Mouse (Mus musculus): ENCODE measurements around the gene Stat2. TPM values are rescaled to one million over a fixed set of nuclear protein-coding genes. Genes with fewer than 3 reads are reported as not detected.
A peak's percentile ranks its signal among the peaks of the same experiment; 100 is the strongest.

Gene Stat2
- polyA plus RNA-seq (2015; fragmentation: Nextera tagmentation; extraction: Ambion mirVana) = 11.3 and 11.8 TPM in 2 replicates

DNA sequence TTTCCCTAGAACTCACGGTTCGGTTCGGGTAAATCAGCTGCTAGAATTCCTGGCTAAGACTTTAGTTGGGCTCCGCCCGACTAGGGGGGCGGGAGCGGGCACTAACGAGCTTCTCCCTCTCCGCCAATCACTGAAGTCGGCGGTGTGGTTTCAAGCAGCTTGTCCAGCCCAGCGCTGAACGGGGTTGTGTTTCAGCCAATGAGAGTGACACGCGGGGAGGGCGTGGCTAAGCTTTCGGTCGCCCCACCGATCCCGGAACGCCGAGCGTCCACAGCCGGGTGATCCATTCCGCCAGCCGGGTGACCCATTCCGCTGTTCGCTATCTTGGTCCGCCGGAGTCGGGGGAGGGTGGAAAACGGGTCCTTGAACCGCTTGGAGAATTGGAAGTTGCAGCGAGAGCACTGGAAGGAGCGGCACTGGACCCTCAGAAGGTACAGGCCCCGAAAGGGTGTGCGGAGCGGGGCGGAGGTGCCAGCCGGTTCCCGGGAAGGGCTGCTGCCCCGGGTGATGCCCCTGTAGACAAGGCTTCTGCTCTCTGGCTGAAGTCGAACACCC, at the start of gene Stat2:
TSS of gene Stat2 (plus strand) at position 273 of the 555 bp plus-strand sequence.
- Histone ChIP-seq H3K9ac (ENCODE audit: low read length) (peak within 1 kb of the TSS; percentile 88), H3K4me3 (ENCODE audit: low read length) (peak within 1 kb of the TSS; percentile 91), H3K4me2 (ENCODE audit: low read depth, low read length) (peak within 1 kb of the TSS; percentile 80), H3K27ac (ENCODE audit: low read length) (peak within 1 kb of the TSS; percentile 81), H3K4me1 (ENCODE audit: control insufficient read depth, insufficient read depth, low read length) (peaks cover 14% of the 10 kb centered on the region), H3K9me3 (replicated peaks; ENCODE audit: control insufficient read depth, low read length) (no peaks in the 10 kb centered on the region), H3K36me3 (ENCODE audit: control insufficient read depth, insufficient read depth) (no peaks in the 10 kb centered on the region), H3K27me3 (ENCODE audit: control insufficient read depth, insufficient read depth, low read length) (no peaks in the 10 kb centered on the region)
- peak; percentile 99 for ATAC-seq (replicated peaks; ENCODE audit: extremely low read depth, insufficient read depth, low FRiP score)
- WGBS = under 1% methylated on average over 43 of the region's 43 CpGs

DNA sequence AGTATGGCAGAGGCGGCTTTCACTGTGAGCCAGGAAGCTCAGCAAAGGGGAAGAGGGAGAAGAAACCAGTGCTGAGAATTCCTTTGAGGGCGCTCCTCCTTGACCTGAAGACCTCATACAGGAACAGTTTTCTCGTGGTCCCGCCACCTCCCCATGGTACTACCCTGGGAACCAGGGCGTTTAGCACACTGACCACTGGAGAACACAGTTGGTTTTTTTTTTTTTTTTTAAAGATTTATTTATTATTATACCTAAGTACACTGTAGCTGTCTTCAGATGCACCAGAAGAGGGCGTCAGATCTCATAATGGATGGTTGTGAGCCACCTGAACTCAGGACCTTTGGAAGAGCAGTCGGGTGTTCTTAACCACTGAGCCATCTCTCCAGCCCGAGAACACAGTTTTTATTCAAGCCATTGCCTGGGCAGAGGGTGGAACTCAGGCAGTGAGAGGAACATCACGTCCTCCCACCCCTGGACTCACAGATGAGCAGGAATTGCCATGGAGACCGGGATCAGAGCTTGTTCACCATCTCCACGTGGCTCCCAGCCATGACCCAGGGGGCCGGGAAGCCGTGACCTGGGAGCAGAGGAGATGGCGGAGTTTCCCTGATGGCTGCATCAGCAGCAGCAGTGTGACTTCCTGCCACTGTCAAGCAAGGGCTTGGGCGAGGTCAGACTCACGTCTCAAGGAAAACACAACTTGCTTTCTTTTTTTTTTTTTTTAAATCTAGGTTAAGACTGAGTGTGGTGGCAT, 48.6 kb upstream of the Stat2 start:
- no peak overlapping the region for H3K4me2 ChIP-seq (ENCODE audit: low read depth, low read length)
- no peak for ATAC-seq (replicated peaks; ENCODE audit: extremely low read depth, insufficient read depth, low FRiP score)
- H3K9me3 ChIP-seq (replicated peaks; ENCODE audit: control insufficient read depth, low read length) = no peaks in the 10 kb centered on the region
- no peaks in the 10 kb centered on the region for H3K27me3 ChIP-seq (ENCODE audit: control insufficient read depth, insufficient read depth, low read length)
- H3K27ac ChIP-seq (ENCODE audit: low read length) = no peak overlapping the region
- 51% methylated on average over 16 of the region's 16 CpGs for WGBS
- H3K36me3 ChIP-seq (ENCODE audit: control insufficient read depth, insufficient read depth) = no peaks in the 10 kb centered on the region
- no peak overlapping the region for H3K9ac ChIP-seq (ENCODE audit: low read length)
- H3K4me3 ChIP-seq (ENCODE audit: low read length) = no peak overlapping the region
- no peaks in the 10 kb centered on the region for H3K4me1 ChIP-seq (ENCODE audit: control insufficient read depth, insufficient read depth, low read length)

DNA sequence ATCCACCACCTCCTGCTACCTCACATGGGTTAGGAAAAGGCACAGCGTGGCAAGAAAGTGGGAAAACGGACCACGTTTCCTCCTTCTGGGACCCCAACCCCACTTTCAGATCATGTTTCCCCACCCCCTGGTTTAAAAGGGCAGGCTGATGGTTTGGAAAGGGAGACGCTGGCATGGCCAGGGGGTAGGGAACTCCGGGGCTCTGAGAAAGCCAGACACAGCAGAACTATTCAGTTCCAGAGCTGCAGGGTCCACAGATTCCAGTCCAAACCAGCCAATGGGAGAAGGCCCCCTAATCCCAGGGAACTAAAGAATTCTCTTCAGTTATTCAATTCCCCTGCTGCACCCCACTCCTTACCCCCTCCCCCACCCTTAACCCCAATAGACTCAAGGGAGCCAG, 45.3 kb upstream of the Stat2 start:
- no peaks in the 10 kb centered on the region for H3K27me3 ChIP-seq (ENCODE audit: control insufficient read depth, insufficient read depth, low read length)
- no peak for ATAC-seq (replicated peaks; ENCODE audit: extremely low read depth, insufficient read depth, low FRiP score)

DNA sequence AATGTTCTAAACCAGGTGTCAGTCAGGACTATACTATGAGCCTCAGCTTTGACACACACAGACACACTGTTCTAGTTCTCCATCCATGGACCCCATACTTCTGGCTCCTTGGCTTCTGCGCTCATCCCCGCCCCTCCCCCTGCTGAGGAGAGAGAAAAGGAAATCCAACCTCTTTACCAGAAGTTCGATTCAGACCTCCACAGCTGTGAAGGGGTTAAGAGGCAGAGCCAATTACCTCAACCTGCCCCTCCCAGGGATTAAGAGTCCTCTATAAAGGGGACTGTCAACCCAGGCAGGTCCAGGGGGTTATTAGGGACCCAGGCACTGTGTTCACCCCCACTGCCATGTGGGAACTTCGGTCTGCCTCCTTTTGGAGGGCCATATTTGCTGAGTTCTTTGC, 44.8 kb upstream of the Stat2 start, which contains the start of gene Mip:
TSS of gene Mip (plus strand) at position 301 of the 400 bp plus-strand sequence.
- no peaks in the 10 kb centered on the region for H3K9me3 ChIP-seq (replicated peaks; ENCODE audit: control insufficient read depth, low read length)
- H3K9ac ChIP-seq (ENCODE audit: low read length) = no peak within 1 kb of the TSS; the same call in 1 of the 2 replicates
- H3K4me1 ChIP-seq (ENCODE audit: control insufficient read depth, insufficient read depth, low read length) = peaks cover 4% of the 10 kb centered on the region; the same call in 1 of the 2 replicates
- WGBS = 50% methylated on average over 4 of the region's 4 CpGs
- no peak within 1 kb of the TSS for H3K4me2 ChIP-seq (ENCODE audit: low read depth, low read length)
- no peak within 1 kb of the TSS for H3K27ac ChIP-seq (ENCODE audit: low read length)
- no peaks in the 10 kb centered on the region for H3K36me3 ChIP-seq (ENCODE audit: control insufficient read depth, insufficient read depth)
- ATAC-seq (replicated peaks; ENCODE audit: extremely low read depth, insufficient read depth, low FRiP score) = no peak
- no peaks in the 10 kb centered on the region for H3K27me3 ChIP-seq (ENCODE audit: control insufficient read depth, insufficient read depth, low read length)
- H3K4me3 ChIP-seq (ENCODE audit: low read length) = no peak within 1 kb of the TSS

More for the DNA sequence above, 45.3 kb upstream of the Stat2 start:
- Histone ChIP-seq H3K9me3 (replicated peaks; ENCODE audit: control insufficient read depth, low read length) (no peaks in the 10 kb centered on the region), H3K4me2 (ENCODE audit: low read depth, low read length) (no peak overlapping the region), H3K36me3 (ENCODE audit: control insufficient read depth, insufficient read depth) (no peaks in the 10 kb centered on the region), H3K4me1 (ENCODE audit: control insufficient read depth, insufficient read depth, low read length) (peaks cover 4% of the 10 kb centered on the region; the same call in 1 of the 2 replicates), H3K9ac (ENCODE audit: low read length) (no peak overlapping the region; the same call in 1 of the 2 replicates), H3K27ac (ENCODE audit: low read length) (no peak overlapping the region), H3K4me3 (ENCODE audit: low read length) (no peak overlapping the region)
- WGBS = 50% methylated on average over 5 of the region's 5 CpGs

DNA sequence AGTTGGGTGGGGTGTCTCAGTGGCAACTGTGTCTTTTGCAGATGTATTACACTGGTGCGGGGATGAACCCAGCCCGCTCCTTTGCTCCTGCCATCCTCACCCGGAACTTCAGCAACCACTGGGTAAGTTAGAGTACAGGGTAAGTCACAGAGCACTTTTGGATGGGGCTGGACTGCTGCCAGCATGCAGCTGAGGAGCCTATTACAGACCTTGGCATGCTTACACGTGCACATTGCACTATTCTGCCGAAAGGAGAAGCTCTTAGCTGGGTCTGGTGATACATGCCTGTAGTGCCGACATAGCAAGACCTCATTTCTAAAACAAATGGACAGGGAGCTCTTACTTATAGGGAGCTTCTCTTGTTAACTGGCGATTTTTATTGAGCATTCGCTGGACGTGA, 42.8 kb upstream of the Stat2 start:
- Histone ChIP-seq H3K27me3 (ENCODE audit: control insufficient read depth, insufficient read depth, low read length) (no peaks in the 10 kb centered on the region), H3K4me3 (ENCODE audit: low read length) (no peak overlapping the region), H3K27ac (ENCODE audit: low read length) (no peak overlapping the region), H3K4me1 (ENCODE audit: control insufficient read depth, insufficient read depth, low read length) (peaks cover 10% of the 10 kb centered on the region), H3K9ac (ENCODE audit: low read length) (0 out of 2 replicates have a peak overlapping the region, but pooled peaks have one; percentile 25), H3K4me2 (ENCODE audit: low read depth, low read length) (no peak overlapping the region), H3K9me3 (replicated peaks; ENCODE audit: control insufficient read depth, low read length) (no peaks in the 10 kb centered on the region), H3K36me3 (ENCODE audit: control insufficient read depth, insufficient read depth) (no peaks in the 10 kb centered on the region)
- ATAC-seq (replicated peaks; ENCODE audit: extremely low read depth, insufficient read depth, low FRiP score) = no peak
- WGBS = 69% methylated on average over 9 of the region's 9 CpGs

DNA sequence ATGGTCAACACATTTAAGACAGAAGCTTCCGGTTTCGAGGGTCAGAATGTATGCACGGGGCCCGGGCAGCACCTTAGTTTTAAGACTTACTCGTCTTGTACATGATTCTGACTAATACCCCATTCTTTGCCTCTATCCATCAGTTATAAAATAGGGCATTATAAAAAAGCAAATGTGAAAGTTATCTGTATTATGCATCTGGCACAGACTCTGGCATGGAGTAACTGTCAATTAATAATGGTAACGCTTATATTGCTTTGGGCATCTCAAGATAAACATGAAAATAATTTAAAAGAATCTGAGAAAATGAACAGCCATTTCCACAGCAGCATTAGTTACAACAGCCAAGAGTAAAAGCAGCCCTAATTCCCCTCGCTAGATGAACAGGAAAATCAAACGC, 42.4 kb upstream of the Stat2 start:
- H3K27me3 ChIP-seq (ENCODE audit: control insufficient read depth, insufficient read depth, low read length) = no peaks in the 10 kb centered on the region

DNA sequence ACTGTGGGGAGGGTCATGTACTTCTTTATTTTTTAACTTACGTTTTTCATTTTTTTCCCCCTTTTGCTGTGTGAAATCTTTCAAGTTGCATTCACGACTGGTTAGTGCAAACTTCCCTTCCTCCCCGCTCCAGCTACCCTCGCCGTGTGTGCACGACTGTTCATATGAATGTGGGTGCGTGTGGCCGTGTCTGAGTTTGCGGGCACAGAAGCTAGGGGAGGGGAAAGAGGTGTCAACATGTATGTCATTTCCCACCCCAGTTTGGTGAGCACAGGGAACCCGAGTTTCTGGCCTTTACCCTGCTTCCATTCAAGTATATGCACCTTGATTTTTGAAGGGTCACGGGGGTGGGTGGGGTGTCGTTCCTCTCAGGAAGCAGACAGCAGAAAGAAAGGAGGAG, 39.8 kb upstream of the Stat2 start:
- 79% methylated on average over 12 of the region's 12 CpGs for WGBS
- H3K27ac ChIP-seq (ENCODE audit: low read length) = no peak overlapping the region

More for the DNA sequence above, 42.4 kb upstream of the Stat2 start:
- ATAC-seq (replicated peaks; ENCODE audit: extremely low read depth, insufficient read depth, low FRiP score) = no peak
- 91% methylated on average over 8 of the region's 8 CpGs for WGBS
- no peak overlapping the region for H3K4me3 ChIP-seq (ENCODE audit: low read length)
- 0 out of 2 replicates have a peak overlapping the region, but pooled peaks have one; percentile 25 for H3K9ac ChIP-seq (ENCODE audit: low read length)
- no peaks in the 10 kb centered on the region for H3K36me3 ChIP-seq (ENCODE audit: control insufficient read depth, insufficient read depth)
- H3K9me3 ChIP-seq (replicated peaks; ENCODE audit: control insufficient read depth, low read length) = no peaks in the 10 kb centered on the region
- peaks cover 13% of the 10 kb centered on the region for H3K4me1 ChIP-seq (ENCODE audit: control insufficient read depth, insufficient read depth, low read length)
- no peak overlapping the region for H3K27ac ChIP-seq (ENCODE audit: low read length)
- H3K4me2 ChIP-seq (ENCODE audit: low read depth, low read length) = no peak overlapping the region

DNA sequence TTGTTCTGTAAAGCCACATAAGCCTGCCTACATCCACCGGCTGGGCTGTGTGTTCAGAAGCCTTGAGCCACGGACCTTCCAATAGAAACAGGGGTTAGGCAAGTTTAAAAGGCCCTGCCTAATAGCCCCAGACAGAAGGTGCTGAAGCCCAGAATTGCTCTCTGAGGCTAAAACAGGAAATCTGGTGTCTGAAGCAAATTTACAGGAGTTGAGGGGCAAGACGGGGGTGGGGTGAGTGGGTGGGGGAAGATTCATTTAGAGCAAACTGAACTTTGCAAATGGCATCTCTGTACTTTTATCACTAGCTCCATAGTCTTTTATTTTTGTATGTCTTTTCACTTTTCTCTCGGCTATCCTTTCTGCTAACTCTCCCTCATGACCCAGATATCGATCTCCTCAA, 39.2 kb upstream of the Stat2 start:
- no peak for ATAC-seq (replicated peaks; ENCODE audit: extremely low read depth, insufficient read depth, low FRiP score)
- 17% methylated on average over 5 of the region's 5 CpGs for WGBS
- H3K4me3 ChIP-seq (ENCODE audit: low read length) = peak overlapping the region; percentile 86
- no peaks in the 10 kb centered on the region for H3K36me3 ChIP-seq (ENCODE audit: control insufficient read depth, insufficient read depth)
- H3K27ac ChIP-seq (ENCODE audit: low read length) = peak overlapping the region; percentile 97
- H3K9ac ChIP-seq (ENCODE audit: low read length) = peak overlapping the region; percentile 91
- peak overlapping the region; percentile 96 for H3K4me2 ChIP-seq (ENCODE audit: low read depth, low read length)
- no peaks in the 10 kb centered on the region for H3K27me3 ChIP-seq (ENCODE audit: control insufficient read depth, insufficient read depth, low read length)
- no peaks in the 10 kb centered on the region for H3K9me3 ChIP-seq (replicated peaks; ENCODE audit: control insufficient read depth, low read length)
- peaks cover 14% of the 10 kb centered on the region for H3K4me1 ChIP-seq (ENCODE audit: control insufficient read depth, insufficient read depth, low read length)

More for the DNA sequence above, 39.8 kb upstream of the Stat2 start:
- Histone ChIP-seq H3K4me2 (ENCODE audit: low read depth, low read length) (no peak overlapping the region), H3K4me3 (ENCODE audit: low read length) (no peak overlapping the region), H3K36me3 (ENCODE audit: control insufficient read depth, insufficient read depth) (no peaks in the 10 kb centered on the region), H3K4me1 (ENCODE audit: control insufficient read depth, insufficient read depth, low read length) (peaks cover 13% of the 10 kb centered on the region), H3K27me3 (ENCODE audit: control insufficient read depth, insufficient read depth, low read length) (no peaks in the 10 kb centered on the region), H3K9ac (ENCODE audit: low read length) (no peak overlapping the region), H3K9me3 (replicated peaks; ENCODE audit: control insufficient read depth, low read length) (no peaks in the 10 kb centered on the region)
- ATAC-seq (replicated peaks; ENCODE audit: extremely low read depth, insufficient read depth, low FRiP score) = no peak
